Comparison of ENCODE assay signal across 8 mouse cellular contexts in the genomic region with DNA sequence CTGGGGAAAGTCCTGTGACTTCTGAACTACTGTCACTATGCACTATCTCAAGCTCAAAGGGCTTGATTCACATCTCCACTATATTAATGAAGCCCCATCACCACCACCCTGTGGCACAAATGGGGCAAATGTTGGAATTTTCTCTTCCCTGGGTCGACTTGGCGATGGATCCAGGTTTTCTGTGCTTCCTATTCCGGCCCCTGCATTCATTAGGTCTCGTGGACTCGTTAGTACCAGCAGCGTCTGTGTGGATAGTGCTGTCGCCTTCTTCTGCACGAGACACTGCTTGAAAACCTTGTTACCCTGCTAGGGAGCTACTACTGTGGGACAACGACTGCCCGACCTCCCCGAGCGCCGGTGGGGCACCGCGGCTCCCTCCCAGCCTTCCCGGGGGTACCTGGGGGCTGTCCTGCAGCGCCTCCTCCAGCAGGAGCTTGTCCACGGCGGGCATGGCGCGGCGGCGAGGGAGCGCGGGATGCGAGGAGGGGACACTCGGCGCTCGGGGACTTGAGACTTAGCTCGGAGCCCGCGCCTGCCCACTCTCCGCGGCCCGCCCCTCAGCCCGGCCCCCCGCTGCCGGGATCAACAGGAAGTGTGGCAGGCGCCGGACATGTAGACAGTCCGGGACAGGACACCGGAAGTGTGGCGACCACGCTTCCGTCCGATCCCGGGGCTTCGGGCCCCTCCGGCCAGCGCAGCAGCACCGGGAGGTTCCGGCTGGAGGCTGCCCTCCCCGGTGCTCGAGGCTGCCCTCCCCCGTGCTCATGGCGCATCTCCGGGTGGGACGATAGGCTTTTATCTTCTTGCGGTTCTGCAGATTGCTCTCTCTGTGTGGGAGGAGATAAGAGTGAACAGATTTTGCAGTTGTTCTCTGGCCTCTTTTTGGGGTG. TPM values are rescaled to one million over a fixed set of nuclear protein-coding genes. Genes with fewer than 3 reads are reported as not detected.
DNase-seq lines count a peak whose midpoint lies in the region; ATAC-seq and TF ChIP-seq lines count a peak whose summit lies in the region.

Gene Appl2 (minus strand): TSS at position 608 of the 890 bp plus-strand sequence.

- peak; percentile 23 for DNase-seq in c-Kit-positive CD71-positive TER-119-positive erythroid progenitor cells, embryonic 14.5 days (ENCODE audit: low spot score)
- peak; percentile 97 to 98 for DNase-seq in heart, postnatal 14 days
- DNase-seq in layer of hippocampus, adult 11-12 months (ENCODE audit: low spot score) = peak; percentile 94
- peak; percentile 89 for DNase-seq in liver, postnatal 0 days
- peak; percentile 80 for DNase-seq in telencephalon, adult 2 months (ENCODE audit: low read depth, low spot score)

- peak within 1 kb of the TSS; percentile 74 for H3K9ac ChIP-seq in forebrain, embryonic 15.5 days (replicated peaks)
- peak within 1 kb of the TSS; percentile 74 for H3K9ac ChIP-seq in liver, postnatal 0 days (replicated peaks)
- H3K9ac ChIP-seq in neural tube, embryonic 13.5 days = peak within 1 kb of the TSS; percentile 90

- no peaks in the 10 kb centered on the region for H3K27me3 ChIP-seq in E14TG2a.4 (ENCODE audit: insufficient read depth, low read length)
- no peaks in the 10 kb centered on the region for H3K27me3 ChIP-seq in forebrain, embryonic 15.5 days
- no peaks in the 10 kb centered on the region for H3K27me3 ChIP-seq in liver, postnatal 0 days (ENCODE audit: insufficient read depth, low read length)
- no peaks in the 10 kb centered on the region for H3K27me3 ChIP-seq in neural tube, embryonic 13.5 days

- under 1% methylated on average over 58 of the region's 59 CpGs for WGBS in forebrain, embryonic 15.5 days
- under 1% methylated on average over 43 of the region's 59 CpGs for WGBS in liver, postnatal 0 days (ENCODE audit: insufficient replicate concordance)
- WGBS in neural tube, embryonic 13.5 days = under 1% methylated on average over 59 of the region's 59 CpGs

- peak within 1 kb of the TSS; percentile 89 for H3K4me2 ChIP-seq in forebrain, embryonic 15.5 days (replicated peaks)
- peak within 1 kb of the TSS; percentile 80 for H3K4me2 ChIP-seq in liver, postnatal 0 days (ENCODE audit: low read depth, low read length)
- H3K4me2 ChIP-seq in neural tube, embryonic 13.5 days = peak within 1 kb of the TSS; percentile 76

- no peak for TF ChIP-seq CTCF in E14TG2a.4 (conservative IDR thresholded peaks at IDR 0.05; ENCODE audit: low read length)
- TF ChIP-seq CTCF in liver, postnatal 0 days (IDR thresholded peaks at IDR 0.05; ENCODE audit: low read depth) = peak; percentile 35

- no peak for TF ChIP-seq EP300 in liver, postnatal 0 days (IDR thresholded peaks at IDR 0.05; ENCODE audit: low read depth)

- peaks cover 46% of the 10 kb centered on the region for H3K4me1 ChIP-seq in E14TG2a.4 (replicated peaks; ENCODE audit: low read depth, low read length)
- peaks cover 23% of the 10 kb centered on the region for H3K4me1 ChIP-seq in forebrain, embryonic 15.5 days
- H3K4me1 ChIP-seq in liver, postnatal 0 days (ENCODE audit: insufficient read depth) = peaks cover 39% of the 10 kb centered on the region
- H3K4me1 ChIP-seq in neural tube, embryonic 13.5 days (replicated peaks) = peaks cover 47% of the 10 kb centered on the region

- intact Hi-C loops in heart, postnatal 14 days (cut with DNase I) = loop anchor here (5.0 kb wide), 2 partner anchors 79 to 129 kb away; no protein-coding TSS in a partner anchor

- H3K27ac ChIP-seq in forebrain, embryonic 15.5 days (replicated peaks) = peak within 1 kb of the TSS; percentile 79
- peak within 1 kb of the TSS; percentile 86 for H3K27ac ChIP-seq in liver, postnatal 0 days (ENCODE audit: low read depth)
- H3K27ac ChIP-seq in neural tube, embryonic 13.5 days (replicated peaks) = peak within 1 kb of the TSS; percentile 80

- peaks cover 23% of the 10 kb centered on the region for H3K9me3 ChIP-seq in E14TG2a.4 (ENCODE audit: low read length)
- no peaks in the 10 kb centered on the region for H3K9me3 ChIP-seq in forebrain, embryonic 15.5 days
- H3K9me3 ChIP-seq in liver, postnatal 0 days (ENCODE audit: low read length) = no peaks in the 10 kb centered on the region
- no peaks in the 10 kb centered on the region for H3K9me3 ChIP-seq in neural tube, embryonic 13.5 days

- ATAC-seq in forebrain, embryonic 15.5 days (replicated peaks) = peak; percentile 95
- peak; percentile 91 for ATAC-seq in liver, postnatal 0 days
- ATAC-seq in neural tube, embryonic 13.5 days (ENCODE audit: low read depth) = peak; percentile 96

- no peaks in the 10 kb centered on the region for H3K36me3 ChIP-seq in E14TG2a.4 (ENCODE audit: insufficient read depth, low read length)
- H3K36me3 ChIP-seq in forebrain, embryonic 15.5 days = no peaks in the 10 kb centered on the region
- H3K36me3 ChIP-seq in liver, postnatal 0 days (replicated peaks; ENCODE audit: insufficient read depth, low read length) = no peaks in the 10 kb centered on the region
- no peaks in the 10 kb centered on the region for H3K36me3 ChIP-seq in neural tube, embryonic 13.5 days

- H3K4me3 ChIP-seq in E14TG2a.4 (replicated peaks; ENCODE audit: low read length) = peak within 1 kb of the TSS; percentile 93
- H3K4me3 ChIP-seq in forebrain, embryonic 15.5 days = peak within 1 kb of the TSS; percentile 91
- peak within 1 kb of the TSS; percentile 66 for H3K4me3 ChIP-seq in liver, postnatal 0 days (ENCODE audit: low read depth, low read length)
- H3K4me3 ChIP-seq in neural tube, embryonic 13.5 days = peak within 1 kb of the TSS; percentile 85

RNA-seq across cellular contexts. Expression of gene Appl2, which starts in this region (rescaled TPM):
- polyA plus RNA-seq in forebrain, embryonic 15.5 days (2015; fragmentation: Nextera tagmentation; extraction: Ambion mirVana) = 35.4 and 37.8 TPM in 2 replicates
- 10 to 100 TPM; 34.6 to 37.1 TPM for total RNA-seq in heart, postnatal 14 days (2021)
- polyA plus RNA-seq in liver, postnatal 0 days (2015; fragmentation: Nextera tagmentation; extraction: Ambion mirVana) = 7.8 and 9.2 TPM in 2 replicates
- polyA plus RNA-seq in neural tube, embryonic 13.5 days (2015; fragmentation: Nextera tagmentation; extraction: Ambion mirVana) = 42.7 and 51.0 TPM in 2 replicates

Comparison
In these comparisons a context has a peak if more than half of its experiments do, and no peak if none do; other contexts are left out.
1. Peak in every context shown above with its lines: DNase-seq, ATAC-seq, H3K4me3 ChIP-seq and H3K27ac ChIP-seq.
2. DNase-seq: peak in every context shown above with its lines; median percentile 98 in heart, postnatal 14 days; 94 in layer of hippocampus, adult 11-12 months; 89 in liver, postnatal 0 days; 80 in telencephalon, adult 2 months; 23 in c-Kit-positive CD71-positive TER-119-positive erythroid progenitor cells, embryonic 14.5 days.